Comparison of ENCODE assay signal across 18 mouse cellular contexts in the genomic region with DNA sequence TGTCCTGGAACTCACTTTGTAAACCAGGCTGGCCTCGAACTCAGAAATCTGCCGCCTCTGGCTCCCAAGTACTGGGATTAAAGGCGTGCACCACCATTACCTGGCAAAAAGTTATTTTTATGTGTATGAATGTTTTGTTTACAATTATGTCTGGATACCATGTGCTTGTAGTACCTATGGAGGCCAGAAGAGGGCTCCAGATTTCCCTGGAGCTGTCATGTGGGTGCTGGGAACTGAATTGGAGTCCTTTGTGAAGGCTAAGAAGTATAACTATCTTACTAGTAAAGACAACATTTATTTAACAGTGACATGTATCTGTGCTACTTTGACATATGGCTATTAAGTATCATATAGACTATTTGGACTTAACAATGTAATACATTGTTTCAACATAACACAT. TPM values are rescaled to one million over a fixed set of nuclear protein-coding genes. Genes with fewer than 3 reads are reported as not detected.
A peak's percentile ranks its signal among the peaks of the same experiment; 100 is the strongest.
DNase-seq lines count a peak whose midpoint lies in the region; ATAC-seq and TF ChIP-seq lines count a peak whose summit lies in the region.
"Had no signal": no experiment of that assay in that cellular context is flagged by ENCODE, and none has a peak within 500 bp of the region (broad histone marks: within the 10 kb centered on the region; RNA-seq: fewer than 3 reads in every experiment).

No protein-coding gene starts in this region.

- no peaks in the 10 kb centered on the region for H3K27me3 ChIP-seq in Patski
- H3K27me3 ChIP-seq: forebrain, embryonic 12.5 days; heart, embryonic 13.5 days; liver, embryonic 13.5 days; stomach, embryonic 15.5 days had no signal

- no peak overlapping the region for H3K4me3 ChIP-seq in layer of hippocampus, adult 2 months
- H3K4me3 ChIP-seq: forebrain, embryonic 12.5 days; heart, embryonic 13.5 days; limb, embryonic 10.5 days; liver, embryonic 13.5 days; midbrain, embryonic 10.5 days; stomach, embryonic 15.5 days had no signal

- no peak overlapping the region for H3K27ac ChIP-seq in layer of hippocampus, adult 2 months
- H3K27ac ChIP-seq: forebrain, embryonic 12.5 days; heart, embryonic 13.5 days; limb, embryonic 10.5 days; liver, embryonic 13.5 days; midbrain, embryonic 10.5 days; stomach, embryonic 15.5 days had no signal

- ATAC-seq in Patski, result no peak

- in situ Hi-C loops in Patski (cut with MboI; ENCODE audit: low pct_unique_long_range_greater_than_20kb), result no loop called here

- POLR2A ChIA-PET in Patski (lab: Charles Lee), result interaction anchor here (0.6 kb wide), 2 partner anchors 44 to 1199 kb away, joined by 4 to 5 read pairs; no protein-coding TSS in a partner anchor

- TF ChIP-seq CTCF in layer of hippocampus, adult 2 months (conservative IDR thresholded peaks at IDR 0.05), result peak; percentile 60
- TF ChIP-seq CTCF in Patski (IDR thresholded peaks at IDR 0.05), result peak; percentile 54

- no peak for DNase-seq in layer of hippocampus, adult 2 months (ENCODE audit: low spot score in 2 of 2)
- no peak for DNase-seq in layer of hippocampus, adult 11-12 months (ENCODE audit: low spot score)
- peak; percentile 36 for DNase-seq in 3T3-L1 (ENCODE audit: low read depth, low spot score)
- DNase-seq in B cell, adult 2 months, result peak; percentile 27 to 35
- no peak for DNase-seq in Patski (ENCODE audit: low read depth, low spot score)
- no peak for DNase-seq in urinary bladder, postnatal 25 days (ENCODE audit: low spot score)
- DNase-seq in adrenal gland, postnatal 25 days, result no peak
- DNase-seq: adrenal gland, postnatal 10 days; cerebellum, adult 11-12 months; cerebellum, postnatal 36 days; heart, postnatal 4 days; kidney, adult 9 months; liver, embryonic 13.5 days had no signal

- CTCF ChIA-PET in Patski (lab: Charles Lee), result no interaction called here

RNA-seq across cellular contexts. Expression of gene Msl2, which starts 4.1 kb away (rescaled TPM):
- total RNA-seq in layer of hippocampus, adult 2 months (2021), result 10 to 100 TPM; 67.8 to 68.4 TPM
- polyA plus RNA-seq in Patski (2021), result 24.6 TPM
- total RNA-seq in adrenal gland, postnatal 25 days (2021), result 55.2 and 58.1 TPM in 2 replicates

RNA-seq across cellular contexts. Expression of gene Pccb, which starts 35.1 kb away (rescaled TPM):
- total RNA-seq in layer of hippocampus, adult 2 months (2021), result 10 to 100 TPM; 43.5 to 45.5 TPM
- polyA plus RNA-seq in Patski (2021), result 70.8 TPM
- total RNA-seq in adrenal gland, postnatal 25 days (2021), result 144 and 153 TPM in 2 replicates

Comparison
In these comparisons a context has a peak if more than half of its experiments do, and no peak if none do; other contexts are left out.
1. DNase-seq: peak in 3T3-L1 (single experiment) and B cell, adult 2 months (2 of 2); none in layer of hippocampus, adult 2 months (0 of 2), layer of hippocampus, adult 11-12 months (single experiment), Patski (single experiment), urinary bladder, postnatal 25 days (single experiment) and adrenal gland, postnatal 25 days (single experiment).